Mouse (Mus musculus) right cerebral cortex, postnatal 10 days (tissue): ENCODE measurements at regions not wholly inside any gene's neighbourhood (a gene's known extent, or its start where the extent isn't known, plus 50 kb on each side); places are given as distances from the start of the nearest gene placed in this dataset.

ENCODE experiments used
- DNase-seq, 2 experiments: peaks; one replicate each; pipeline ENCODE4 v3.0.0; 2021; ENCODE audit warnings: low spot score in 2 of 2

DNA sequence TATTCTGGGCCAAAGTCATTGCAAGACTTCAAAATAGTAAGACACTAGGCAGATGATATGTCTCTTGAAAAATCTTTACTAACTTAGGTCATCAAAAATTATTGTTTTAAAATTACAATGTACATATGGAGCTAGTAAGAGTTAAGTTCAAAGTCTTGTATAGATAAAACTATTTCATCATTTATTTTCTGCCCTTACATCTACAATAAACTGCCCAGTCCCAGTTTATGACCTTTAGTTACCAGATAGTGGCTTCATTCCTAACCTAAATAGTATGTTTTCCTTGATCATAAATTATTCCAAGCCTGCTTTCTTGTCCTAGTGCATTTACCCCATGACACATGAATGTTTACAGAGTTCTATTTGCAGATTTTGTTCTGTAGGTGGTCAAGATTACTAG lies 72.9 kb downstream of the Manea start:
- DNase-seq: no peak

DNA sequence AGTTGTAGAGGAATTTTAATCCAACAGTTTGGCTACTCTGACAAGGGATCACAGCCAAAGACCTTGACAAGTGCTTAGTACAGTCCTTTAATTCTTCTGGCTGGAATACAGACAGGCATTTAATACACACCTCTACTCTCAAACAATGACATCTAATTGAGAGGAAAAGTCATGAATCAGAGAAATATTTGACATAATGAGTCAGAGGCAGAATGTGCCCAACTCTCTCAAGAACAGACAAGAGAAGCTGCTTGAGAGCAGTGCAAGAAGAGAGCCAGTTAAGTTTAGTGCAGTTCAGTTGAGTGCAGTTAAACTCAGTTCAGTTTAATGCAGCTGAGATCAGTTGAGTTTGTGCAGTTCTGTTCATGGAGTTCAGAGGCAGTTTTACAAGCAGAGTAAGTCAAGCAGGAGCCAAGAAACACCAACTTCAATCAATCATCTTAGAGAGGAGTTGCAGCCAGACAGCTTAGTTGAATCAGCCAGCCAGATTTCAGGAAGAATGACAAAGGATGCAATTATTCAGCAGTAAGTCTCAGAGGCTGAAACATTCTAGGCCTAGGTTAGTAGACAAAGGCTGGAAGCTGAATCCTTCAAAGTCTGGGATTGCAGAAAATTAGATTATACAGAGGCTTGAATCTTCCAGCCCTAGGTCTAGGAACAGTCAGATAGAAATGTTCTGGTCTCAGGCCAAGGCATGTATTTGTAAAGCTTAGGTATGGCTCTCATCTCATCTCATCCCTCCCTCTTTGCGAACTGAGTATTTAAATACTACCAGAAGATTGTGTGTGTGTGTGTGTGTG lies 87.3 kb downstream of the Manea start:
- no peak for DNase-seq

DNA sequence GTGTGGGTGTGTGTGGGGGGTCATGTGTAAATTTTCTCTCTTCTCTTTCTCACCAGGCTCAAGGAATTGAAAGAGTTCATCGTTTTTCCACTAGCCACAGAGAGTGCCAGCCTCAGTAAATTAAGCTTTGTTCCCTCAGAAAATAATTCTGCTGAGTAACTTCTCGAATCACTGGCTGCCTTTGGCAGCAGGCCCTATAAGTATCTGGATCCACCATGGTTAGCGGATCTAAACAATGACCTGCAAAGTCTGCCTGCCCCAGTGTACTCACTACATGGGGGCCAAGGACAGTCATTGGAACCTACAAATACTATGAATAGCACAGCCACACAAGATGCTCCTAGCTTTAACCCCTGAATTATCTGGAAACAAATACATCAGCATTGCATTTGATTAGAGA lies 90.8 kb downstream of the Manea start:
- no peak for DNase-seq

DNA sequence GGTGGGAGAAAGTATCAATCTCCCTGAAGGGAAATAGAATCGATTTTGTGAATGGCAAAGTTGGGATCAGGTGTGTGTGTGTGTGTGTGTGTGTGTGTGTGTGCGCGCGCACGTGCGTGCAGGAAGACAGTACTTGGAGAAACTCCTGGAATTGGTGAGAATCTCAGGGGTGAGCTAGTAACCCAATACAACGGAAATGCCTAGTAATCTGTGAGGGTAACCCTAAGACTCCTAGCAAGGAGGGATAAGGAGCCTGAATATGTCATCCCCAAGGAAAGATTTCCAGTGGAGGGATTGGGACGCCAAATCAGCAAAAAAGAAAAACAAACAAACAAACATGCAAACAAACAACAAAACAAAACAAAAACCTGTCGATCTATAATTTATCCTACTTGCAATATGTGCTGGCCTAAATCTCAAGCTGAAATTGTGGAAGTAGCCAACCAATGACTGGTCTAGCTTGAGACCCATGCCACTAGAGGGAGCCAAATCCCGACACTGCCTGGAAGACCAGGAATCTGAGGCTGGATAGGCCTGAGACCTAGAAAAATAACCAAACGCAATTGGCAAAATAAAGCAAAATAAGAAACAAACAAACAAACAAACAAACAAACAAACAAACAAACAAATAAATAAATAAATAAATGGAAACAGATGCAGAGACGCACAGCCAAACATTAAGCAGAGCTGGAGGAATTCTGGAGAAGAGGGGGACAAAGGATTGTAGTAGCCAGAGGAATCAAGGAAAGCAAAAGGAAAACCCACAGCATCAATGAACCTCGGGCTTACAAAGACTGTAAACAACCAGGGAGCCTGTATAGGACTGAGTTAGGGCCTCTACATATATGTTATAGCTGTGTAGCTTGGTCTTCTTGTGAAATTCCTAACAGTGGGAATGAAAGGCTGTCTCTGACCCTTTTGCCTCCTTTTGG lies 98.5 kb downstream of the Manea start:
- peak in 1 of 2 experiments; percentile 59 for DNase-seq

DNA sequence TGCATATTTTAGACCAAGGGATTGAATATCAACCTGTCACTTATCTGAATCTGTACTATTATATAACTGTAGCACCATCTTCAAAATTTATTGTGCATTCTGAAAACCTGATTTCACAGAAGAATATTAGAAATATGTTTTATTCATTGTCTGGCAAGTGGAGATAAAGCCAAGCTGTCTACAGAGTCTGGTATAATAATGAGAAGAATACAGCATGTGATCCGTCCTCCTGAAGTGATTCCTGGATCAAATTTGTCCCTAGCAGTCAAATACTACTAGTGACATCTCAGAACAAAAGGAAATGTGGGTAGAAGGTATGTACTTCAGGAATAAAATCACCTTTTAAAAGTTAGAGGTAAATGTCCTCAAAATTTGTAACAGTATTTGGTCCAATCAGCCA lies 123.4 kb downstream of the Manea start:
- DNase-seq: no peak
